Mouse (Mus musculus) megakaryocyte, embryonic 14.5 days (primary cell): ENCODE results near the gene Klkb1.

Source experiments
- FLI1 ChIP-seq: IDR thresholded peaks from 2 replicates; pipeline ENCODE4 v1.6.1; 2012; ENCODE audit warnings: low read length, inconsistent platforms, mixed read lengths
- GATA1 ChIP-seq: IDR thresholded peaks from 3 replicates; pipeline ENCODE4 v1.6.1; 2012; ENCODE audit warnings: mixed read lengths, low read length, inconsistent platforms, borderline replicate concordance

GRCm38 (mm10) chr8:45302390-45302789, 7.7 kb upstream of the Klkb1 start:
- TF ChIP-seq GATA1 (no peak), FLI1 (no peak)
